Mouse (Mus musculus) liver, postnatal 0 days (tissue): ENCODE results near the gene Trpc4ap. TPM values are rescaled to one million over a fixed set of nuclear protein-coding genes. Genes with fewer than 3 reads are reported as not detected.
"Not testable (repeated sequence)": the region's sequence is repeated elsewhere in the genome, so short reads cannot be mapped to it uniquely, and the experiment has no call there.

ENCODE experiments used
- ATAC-seq: fragments of 200-750 bp; cut with Nextera tagmentation; 2 replicates; pipeline ENCODE4 v1.8.0; 2017; ENCODE audit warnings: mild to moderate bottlenecking, moderate library complexity
- DNase-seq: peaks from one replicate; pipeline ENCODE4 v3.0.0-alpha.2; 2016
- H3K27ac ChIP-seq: fragments of 300-500 bp; sonication (generic); 2 replicates; pipeline ENCODE4 v1.5.1; 2014; ENCODE audit warnings: antibody characterized with exemption, moderate library complexity, mild to moderate bottlenecking, low read depth
- H3K27me3 ChIP-seq: fragments of 300-500 bp; sonication (generic); 2 replicates; pipeline ENCODE4 v1.6.1; 2014; ENCODE audit warnings: low read length, control low read depth, mixed read lengths; ENCODE audit not compliant: insufficient read depth
- H3K36me3 ChIP-seq: fragments of 300-500 bp; sonication (generic); replicated peaks from 2 replicates; pipeline ENCODE4 v1.6.1; 2014; ENCODE audit warnings: mild to moderate bottlenecking, control low read depth, low read length, moderate library complexity, mixed read lengths; ENCODE audit not compliant: insufficient read depth
- H3K4me1 ChIP-seq: fragments of 300-500 bp; sonication (generic); 2 replicates; pipeline ENCODE4 v1.6.1; 2014; ENCODE audit warnings: antibody characterized with exemption, mild to moderate bottlenecking, control low read depth; ENCODE audit not compliant: insufficient read depth
- H3K4me2 ChIP-seq: fragments of 300-500 bp; sonication (generic); 2 replicates; pipeline ENCODE4 v1.6.1; 2014; ENCODE audit warnings: low read depth, mild to moderate bottlenecking, low read length, moderate library complexity, mixed read lengths
- H3K4me3 ChIP-seq: fragments of 300-500 bp; sonication (generic); 2 replicates; pipeline ENCODE4 v1.5.1; 2014; ENCODE audit warnings: low read depth, low read length
- H3K9ac ChIP-seq: fragments of 300-500 bp; sonication (generic); replicated peaks from 2 replicates; pipeline ENCODE4 v1.6.1; 2014; ENCODE audit warnings: mild to moderate bottlenecking, moderate library complexity
- H3K9me3 ChIP-seq: fragments of 300-500 bp; sonication (generic); 2 replicates; pipeline ENCODE4 v1.6.1; 2016; ENCODE audit warnings: mild to moderate bottlenecking, control low read depth, low read length, mixed read lengths
- CTCF ChIP-seq: sonication (generic); IDR thresholded peaks from 2 replicates; pipeline ENCODE4 v1.5.1; 2016; ENCODE audit warnings: antibody characterized with exemption, low read depth
- EP300 ChIP-seq: IDR thresholded peaks from 2 replicates; pipeline ENCODE4 v1.6.1; 2016; ENCODE audit warnings: antibody characterized with exemption, low read depth, mild to moderate bottlenecking
- WGBS: fragments of 180-500 bp; shearing (Covaris S2); extraction: QIAGEN DNeasy Blood & Tissue Kit; methylation state at CpG from one replicate; pipeline ENCODE4 v1.1.7; 2014; ENCODE audit not compliant: insufficient replicate concordance; 5-methylcytosine and 5-hydroxymethylcytosine counted together
- polyA plus RNA-seq: library from polyadenylated mRNA; unstranded; fragments of >200 nt; fragmentation: Nextera tagmentation; extraction: Ambion mirVana; gene quantifications from 2 replicates; pipeline ENCODE4 v1.2.1, GENCODE M21; 2015

Gene Trpc4ap
- 41.5 and 43.2 TPM in 2 replicates for polyA plus RNA-seq

DNA sequence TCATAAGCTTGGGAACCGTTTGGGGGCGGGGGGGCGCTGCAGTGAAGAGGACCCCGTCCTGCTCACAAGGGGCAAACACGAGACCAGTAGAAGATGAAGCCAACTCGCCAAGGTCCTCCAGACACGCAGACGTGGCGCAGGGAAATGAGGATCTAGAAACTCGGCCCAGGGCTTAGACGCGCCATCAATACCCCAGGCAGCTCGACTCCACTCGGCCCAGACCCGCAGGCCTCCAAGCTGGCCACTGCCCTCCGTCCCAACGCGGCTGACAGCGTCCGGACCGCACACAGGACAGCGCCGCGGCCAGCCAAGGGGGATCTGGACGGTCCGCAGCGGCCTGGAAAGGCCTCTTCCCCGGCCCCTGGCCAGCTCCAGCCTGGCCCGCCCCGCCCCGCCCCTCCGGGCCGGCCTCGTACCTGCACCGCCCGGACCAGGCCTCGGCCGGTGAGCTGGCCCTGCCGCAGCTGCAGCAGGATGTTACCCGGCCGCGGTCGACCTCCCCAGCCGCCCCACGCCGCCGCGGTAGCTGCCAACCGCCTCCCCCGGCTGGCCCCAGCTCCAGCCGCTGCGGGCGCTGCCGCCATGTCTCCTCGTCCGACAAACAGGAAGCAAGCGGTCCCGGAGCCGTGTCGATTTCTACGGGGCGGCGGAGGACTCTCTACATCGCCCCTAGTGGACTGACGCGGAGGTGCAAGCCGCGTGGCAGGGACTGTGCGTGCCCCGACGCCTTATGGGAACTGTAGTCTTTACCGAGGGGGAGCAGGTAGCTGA, at the start of gene Trpc4ap:
Trpc4ap (minus strand) TSS at position 662 of the 771 bp plus-strand sequence.
- DNase-seq = peak; percentile 98
- Histone ChIP-seq H3K4me1 (peaks cover 12% of the 10 kb centered on the region), H3K9ac (peak within 1 kb of the TSS; percentile 95), H3K4me3 (peak within 1 kb of the TSS; percentile 85), H3K9me3 (no peaks in the 10 kb centered on the region), H3K4me2 (peak within 1 kb of the TSS; percentile 89), H3K27ac (peak within 1 kb of the TSS; percentile 90), H3K27me3 (no peaks in the 10 kb centered on the region), H3K36me3 (no peaks in the 10 kb centered on the region; the same call in 1 of the 2 replicates)
- TF ChIP-seq EP300 = no peak
- TF ChIP-seq CTCF = peak; percentile 99
- WGBS = under 1% methylated on average over 62 of the region's 72 CpGs
- peak; percentile 97 for ATAC-seq

DNA sequence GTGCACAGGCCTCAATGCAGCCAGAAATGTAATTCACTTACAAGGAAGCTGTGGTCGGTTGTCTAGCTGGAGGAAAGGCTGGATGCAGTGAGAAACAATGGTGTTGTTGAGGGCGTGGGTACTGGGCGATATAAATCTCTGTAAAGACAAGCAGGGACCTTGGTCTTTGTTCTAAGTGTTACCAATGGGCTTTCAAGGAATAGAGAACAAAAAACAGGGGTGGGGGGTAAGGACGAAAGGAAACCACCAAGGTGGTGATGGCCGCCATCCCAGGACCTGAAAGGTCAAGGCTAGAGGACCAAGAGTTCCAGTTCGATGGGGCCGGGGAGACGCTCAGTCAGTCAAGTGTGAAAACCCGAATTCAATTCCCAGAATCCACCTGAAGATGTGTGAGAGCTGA, 45.6 kb upstream of the Trpc4ap start:
- 50% methylated on average over 9 of the region's 9 CpGs for WGBS

DNA sequence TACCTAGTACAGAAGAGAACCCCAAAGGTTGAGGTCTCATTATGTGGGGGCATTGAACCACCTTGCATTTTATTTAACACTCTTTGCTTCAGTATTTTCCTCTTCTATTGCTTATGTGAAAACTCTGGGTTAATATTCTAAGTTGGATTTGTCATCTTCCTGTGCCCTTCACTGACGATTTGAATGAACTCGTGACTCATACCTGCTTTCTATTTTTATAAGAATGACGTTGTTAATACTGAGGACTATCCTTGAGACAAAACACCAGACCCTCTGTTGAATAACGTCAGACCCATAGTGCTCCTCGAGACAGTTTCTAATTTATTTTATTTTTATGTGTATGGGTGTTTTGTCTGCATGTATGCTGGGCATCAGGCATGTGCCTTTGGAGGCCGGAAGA, 44.8 kb upstream of the Trpc4ap start:
- Histone ChIP-seq H3K4me1 (no peaks in the 10 kb centered on the region), H3K27me3 (no peaks in the 10 kb centered on the region), H3K4me3 (no peak overlapping the region), H3K4me2 (no peak overlapping the region), H3K36me3 (no peaks in the 10 kb centered on the region), H3K9me3 (no peaks in the 10 kb centered on the region), H3K9ac (no peak overlapping the region), H3K27ac (no peak overlapping the region)
- ATAC-seq (no peak), DNase-seq (no peak)
- no peak for TF ChIP-seq CTCF
- TF ChIP-seq EP300 = no peak
- 64% methylated on average over 6 of the region's 6 CpGs for WGBS

More for the DNA sequence above, 45.6 kb upstream of the Trpc4ap start:
- Histone ChIP-seq H3K4me2 (no peak overlapping the region), H3K9ac (no peak overlapping the region), H3K36me3 (no peaks in the 10 kb centered on the region), H3K27me3 (no peaks in the 10 kb centered on the region), H3K4me3 (no peak overlapping the region), H3K9me3 (no peaks in the 10 kb centered on the region), H3K27ac (no peak overlapping the region), H3K4me1 (peaks cover 4% of the 10 kb centered on the region)
- no peak for DNase-seq
- TF ChIP-seq CTCF (no peak), EP300 (no peak)
- no peak for ATAC-seq

DNA sequence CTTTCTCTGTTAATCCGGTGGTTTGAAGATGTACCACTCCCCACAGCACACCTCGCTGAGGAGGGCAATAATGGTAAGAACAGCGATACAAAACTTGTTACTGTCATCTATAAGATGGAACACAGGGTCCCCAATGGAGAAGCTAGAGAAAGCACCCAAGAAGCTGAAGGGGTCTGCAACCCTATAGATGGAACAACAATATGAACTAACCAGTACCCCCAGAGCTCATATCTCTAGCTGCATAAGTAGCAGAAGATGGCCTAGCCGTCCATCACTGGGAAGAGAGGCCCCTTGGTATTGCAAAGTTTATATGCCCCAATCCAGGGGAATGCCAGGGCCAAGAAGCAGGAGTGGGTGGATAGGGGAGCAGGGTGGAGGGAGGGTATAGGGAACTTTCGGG, 43.6 kb upstream of the Trpc4ap start, which contains the start of gene Gm17581:
Gm17581 (minus strand) TSS at position 101 of the 400 bp plus-strand sequence.
- H3K4me1 ChIP-seq, H3K27ac ChIP-seq, H3K27me3 ChIP-seq, H3K9me3 ChIP-seq, H3K4me2 ChIP-seq, H3K36me3 ChIP-seq, ATAC-seq, H3K9ac ChIP-seq, H3K4me3 ChIP-seq, DNase-seq: not testable (repeated sequence)
- WGBS = 78% methylated on average over 5 of the region's 5 CpGs

DNA sequence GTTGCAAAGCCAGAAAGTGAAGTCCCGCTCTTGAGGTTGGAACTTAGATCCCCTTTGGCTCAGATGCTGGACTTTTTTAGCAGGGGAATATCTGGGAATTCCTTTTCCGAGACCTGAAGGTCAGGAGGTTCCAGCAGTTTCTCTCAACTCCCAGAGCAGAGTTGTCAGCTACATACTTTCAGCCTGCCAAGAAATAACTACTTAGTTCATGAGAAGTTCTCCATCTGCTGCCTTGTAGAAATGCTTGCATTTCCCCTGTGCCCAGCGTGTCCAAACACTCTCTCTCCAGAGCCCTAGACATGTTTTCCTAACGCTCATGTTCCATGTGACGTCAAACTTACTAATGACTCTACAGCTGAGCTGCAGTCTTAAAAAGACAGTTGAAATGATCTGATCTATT, 42.9 kb upstream of the Trpc4ap start:
- Histone ChIP-seq H3K27ac (no peak overlapping the region), H3K9ac (no peak overlapping the region), H3K9me3 (no peaks in the 10 kb centered on the region), H3K4me1 (no peaks in the 10 kb centered on the region), H3K4me2 (no peak overlapping the region), H3K36me3 (no peaks in the 10 kb centered on the region), H3K4me3 (no peak overlapping the region), H3K27me3 (no peaks in the 10 kb centered on the region)
- DNase-seq = no peak
- TF ChIP-seq EP300 (no peak), CTCF (no peak)
- WGBS = 75% methylated on average over 5 of the region's 5 CpGs
- no peak for ATAC-seq

DNA sequence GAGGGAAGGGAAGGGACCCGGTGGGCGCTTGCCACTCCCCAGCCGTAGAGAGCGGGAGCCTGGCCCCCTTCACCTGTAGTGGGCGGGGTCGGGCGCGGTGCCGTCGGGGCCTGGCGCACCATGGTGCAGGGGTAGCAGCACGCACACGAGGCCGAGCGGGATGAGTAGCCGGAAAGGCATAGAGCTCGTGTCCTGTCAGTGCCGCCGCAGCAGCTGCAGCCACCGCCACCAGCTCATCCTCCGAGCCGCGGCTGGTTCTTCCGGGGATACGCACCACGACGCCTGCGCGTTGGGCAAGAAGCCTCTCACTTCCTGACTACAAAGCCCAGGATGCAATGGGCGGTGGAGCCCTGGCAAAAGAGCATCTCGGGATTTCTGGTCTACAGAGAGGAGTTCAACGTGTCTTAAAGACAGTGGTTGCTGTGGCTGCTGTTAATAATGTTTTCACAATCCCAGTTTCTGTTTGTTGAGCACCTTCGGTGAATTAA, 37.0 kb upstream of the Trpc4ap start, which contains the start of gene Edem2:
Edem2 (minus strand) TSS at position 318 of the 488 bp plus-strand sequence.
- H3K27ac ChIP-seq = peak within 1 kb of the TSS; percentile 46
- H3K4me1 ChIP-seq = peaks cover 22% of the 10 kb centered on the region

More for the DNA sequence above, 37.0 kb upstream of the Trpc4ap start, which contains the start of gene Edem2:
- no peaks in the 10 kb centered on the region for H3K27me3 ChIP-seq
- ATAC-seq = peak; percentile 88
- no peak for TF ChIP-seq EP300
- TF ChIP-seq CTCF = no peak
- H3K4me2 ChIP-seq = peak within 1 kb of the TSS; percentile 98
- 0% methylated on average over 29 of the region's 33 CpGs for WGBS
- H3K9ac ChIP-seq = peak within 1 kb of the TSS; percentile 77
- H3K9me3 ChIP-seq = no peaks in the 10 kb centered on the region
- peak within 1 kb of the TSS; percentile 92 for H3K4me3 ChIP-seq
- peak; percentile 94 for DNase-seq
- peaks cover 2% of the 10 kb centered on the region; the same call in 1 of the 2 replicates for H3K36me3 ChIP-seq
